Mouse (Mus musculus) ES-E14 (cell line): ENCODE data around the gene Unc45a. TPM values are rescaled to one million over a fixed set of nuclear protein-coding genes. Genes with fewer than 3 reads are reported as not detected.
A peak's percentile ranks its signal among the peaks of the same experiment; 100 is the strongest.

Source experiments
- DNase-seq: peaks from one replicate; pipeline ENCODE4 v3.0.0-alpha.2; 2013; ENCODE audit warnings: low read depth, low spot score
- H3K27ac ChIP-seq: 2 replicates; pipeline ENCODE4 v1.5.1; 2012; ENCODE audit warnings: low read depth, mild to moderate bottlenecking, low read length, moderate library complexity, mixed read lengths; ENCODE audit not compliant: poor library complexity, insufficient read depth, severe bottlenecking
- H3K36me3 ChIP-seq: 2 replicates; pipeline ENCODE4 v1.6.1; 2012; ENCODE audit warnings: mild to moderate bottlenecking, low read length, moderate library complexity, mixed read lengths; ENCODE audit not compliant: control insufficient read depth, poor library complexity, insufficient read depth, severe bottlenecking
- H3K4me1 ChIP-seq, 2 experiments: fragments of 150-350 bp in 1 of 2; sonication (generic) in 1 of 2; 2 replicates each; pipeline ENCODE4 v1.6.1; 2012; ENCODE audit warnings: low read length in 2 of 2, mild to moderate bottlenecking in 1 of 2, mixed read lengths in 1 of 2; ENCODE audit not compliant: control insufficient read depth in 2 of 2, insufficient read depth in 2 of 2, poor library complexity in 1 of 2
- H3K4me3 ChIP-seq, 2 experiments: fragments of 150-350 bp in 1 of 2; sonication (generic) in 1 of 2; 2 replicates each; pipeline ENCODE4 v1.5.1; 2012; ENCODE audit warnings: low read length in 2 of 2, low read depth in 1 of 2, mild to moderate bottlenecking in 1 of 2, mixed read lengths in 1 of 2; ENCODE audit not compliant: insufficient read depth in 1 of 2, poor library complexity in 1 of 2, severe bottlenecking in 1 of 2
- H3K9ac ChIP-seq: 2 replicates; pipeline ENCODE4 v1.6.1; 2012; ENCODE audit warnings: low read depth, mild to moderate bottlenecking, low read length, mixed read lengths; ENCODE audit not compliant: poor library complexity, insufficient read depth, severe bottlenecking
- H3K9me3 ChIP-seq: fragments of 150-350 bp; sonication (generic); 2 replicates; pipeline ENCODE4 v1.6.1; 2012; ENCODE audit warnings: low read depth, mild to moderate bottlenecking, low read length; ENCODE audit not compliant: control insufficient read depth, insufficient read depth
- CHD2 ChIP-seq: IDR thresholded peaks from 2 replicates; pipeline ENCODE4 v1.6.1; 2014; ENCODE audit warnings: mild to moderate bottlenecking, low read depth, low read length, inconsistent platforms
- HCFC1 ChIP-seq: IDR thresholded peaks from 2 replicates; pipeline ENCODE4 v1.6.1; 2012; ENCODE audit warnings: low read length, inconsistent platforms, borderline replicate concordance; ENCODE audit not compliant: insufficient read depth
- MAFK ChIP-seq: IDR thresholded peaks from 2 replicates; pipeline ENCODE4 v1.6.1; 2014; ENCODE audit warnings: mild to moderate bottlenecking, low read depth, low read length, inconsistent platforms; ENCODE audit not compliant: insufficient read depth
- ZC3H11A ChIP-seq: IDR thresholded peaks from 2 replicates; pipeline ENCODE4 v1.6.1; 2012; ENCODE audit warnings: low read depth, mild to moderate bottlenecking, inconsistent platforms, low read length, borderline replicate concordance
- ZNF384 ChIP-seq: IDR thresholded peaks from 2 replicates; pipeline ENCODE4 v1.6.1; 2012; ENCODE audit warnings: low read depth, low read length, inconsistent platforms
- in situ Hi-C, 2 experiments: fragments of 600-800 bp; cut with MboI; formaldehyde crosslinking; loops; one replicate each; pipeline ENCODE4 v1.15.1; 2025; ENCODE audit warnings: low sequenced_read_pairs in 2 of 2, inconsistent platforms in 1 of 2; ENCODE audit not compliant: unreplicated experiment in 2 of 2
- total RNA-seq: library from RNA; depleted of rRNA; stranded (reverse); fragments of 300-350 nt; gene quantifications from 2 replicates; pipeline ENCODE4 v1.2.3, GENCODE M21; 2012

Gene Unc45a
- total RNA-seq, 1 experiment, result 54.1 TPM

GRCm38 (mm10) chr7:80339371-80339770, 1.4 kb downstream of the Unc45a start:
- no peaks in the 10 kb centered on the region for H3K9me3 ChIP-seq

GRCm38 (mm10) chr7:80336932-80337331, 3.9 kb downstream of the Unc45a start:
- H3K36me3 ChIP-seq, result peaks cover 42% of the 10 kb centered on the region
- TF ChIP-seq MAFK, result no peak
- no peak for TF ChIP-seq HCFC1
- no peak for TF ChIP-seq ZNF384
- no peak for TF ChIP-seq ZC3H11A
- TF ChIP-seq CHD2, result no peak
- in situ Hi-C loops, result no loop called here
- no peak for DNase-seq
- no peak overlapping the region for H3K27ac ChIP-seq
- H3K4me3 ChIP-seq, result no peak overlapping the region
- H3K9me3 ChIP-seq, result no peaks in the 10 kb centered on the region
- no peak overlapping the region for H3K9ac ChIP-seq
- peaks cover 2 to 3% of the 10 kb centered on the region in 2 experiments; a peak in 3 of 4 replicates for H3K4me1 ChIP-seq

More at GRCm38 (mm10) chr7:80339371-80339770, 1.4 kb downstream of the Unc45a start:
- Histone ChIP-seq H3K36me3 (peaks cover 25% of the 10 kb centered on the region), H3K27ac (no peak overlapping the region), H3K4me3 (peak overlapping the region; percentile 78 to 83), H3K4me1 (peaks cover 3 to 6% of the 10 kb centered on the region in 2 experiments; a peak in 3 of 4 replicates), H3K9ac (peak overlapping the region; percentile 72)
- DNase-seq, result no peak
- in situ Hi-C loops, result no loop called here
- TF ChIP-seq ZNF384 (no peak), ZC3H11A (no peak), MAFK (no peak), HCFC1 (no peak), CHD2 (no peak)

DNA sequence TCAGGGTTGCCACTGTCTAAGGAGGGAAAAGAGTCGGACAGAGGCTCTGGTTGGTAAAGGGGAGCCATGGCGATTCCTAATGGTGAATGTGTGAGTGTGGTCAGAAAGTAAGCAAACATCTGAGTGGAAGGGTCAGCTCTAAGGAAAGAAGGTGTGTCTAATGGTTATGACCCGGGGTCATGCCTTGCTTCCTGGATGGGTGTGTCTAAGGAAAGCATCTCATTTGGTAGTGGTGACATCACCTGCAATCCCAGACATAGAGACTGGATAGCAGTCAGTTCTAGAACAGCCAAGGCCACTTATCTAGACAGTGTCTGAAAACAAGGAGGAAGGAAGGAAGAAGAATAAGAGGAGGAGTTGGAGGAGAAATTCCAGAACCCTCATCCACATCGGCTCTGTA, 6.0 kb downstream of the Unc45a start:
- TF ChIP-seq CHD2, result no peak
- no peak for TF ChIP-seq ZC3H11A
- TF ChIP-seq MAFK, result no peak
- TF ChIP-seq ZNF384, result no peak
- no peak for TF ChIP-seq HCFC1
- Histone ChIP-seq H3K9me3 (no peaks in the 10 kb centered on the region), H3K4me3 (no peak overlapping the region), H3K27ac (no peak overlapping the region), H3K4me1 (peaks cover 0 to 2% of the 10 kb centered on the region in 2 experiments; a peak in 1 of 4 replicates), H3K36me3 (peaks cover 50% of the 10 kb centered on the region), H3K9ac (no peak overlapping the region)
- in situ Hi-C loops, result no loop called here
- DNase-seq, result no peak

- no peak for TF ChIP-seq ZC3H11A
- no peak for TF ChIP-seq MAFK
- no peaks in the 10 kb centered on the region for H3K4me1 ChIP-seq
- no peak overlapping the region for H3K4me3 ChIP-seq
- H3K27ac ChIP-seq, result no peak overlapping the region
- no peak overlapping the region for H3K9ac ChIP-seq
- H3K36me3 ChIP-seq, result peaks cover 53% of the 10 kb centered on the region
- in situ Hi-C loops, result no loop called here
- DNase-seq, result no peak
- H3K9me3 ChIP-seq, result no peaks in the 10 kb centered on the region
These were observed 9.4 kb downstream of the Unc45a start for GRCm38 (mm10) chr7:80331433-80331832.

DNA sequence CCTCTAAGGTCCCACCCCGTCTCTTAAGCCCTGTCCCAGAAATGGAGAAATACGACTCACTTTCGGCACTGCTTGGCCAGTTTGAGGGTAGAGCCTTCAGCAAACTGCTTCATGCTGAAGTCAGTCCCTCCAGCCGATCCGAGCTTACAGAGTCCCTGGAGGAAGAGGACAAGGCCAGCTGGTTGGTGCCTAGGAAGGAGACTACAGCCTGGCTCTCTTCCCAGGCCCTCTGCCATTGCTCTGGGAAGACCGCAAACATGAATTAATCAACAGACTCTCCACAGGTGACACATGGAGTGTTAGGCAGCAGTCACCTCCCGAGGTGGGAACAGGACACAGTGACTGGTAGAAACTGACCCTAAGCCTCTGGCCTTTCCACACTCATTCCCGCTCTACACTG, 10.5 kb downstream of the Unc45a start:
- in situ Hi-C loops, result no loop called here
- no peak overlapping the region for H3K9ac ChIP-seq
- no peaks in the 10 kb centered on the region for H3K9me3 ChIP-seq
- DNase-seq, result no peak
- H3K36me3 ChIP-seq, result peaks cover 48% of the 10 kb centered on the region
- peaks cover 0 to 4% of the 10 kb centered on the region in 2 experiments; a peak in 1 of 4 replicates for H3K4me1 ChIP-seq
- no peak for TF ChIP-seq HCFC1
- no peak for TF ChIP-seq CHD2
- TF ChIP-seq ZC3H11A, result no peak
- no peak for TF ChIP-seq ZNF384
- no peak for TF ChIP-seq MAFK
- no peak overlapping the region for H3K4me3 ChIP-seq
- no peak overlapping the region for H3K27ac ChIP-seq
